Mouse (Mus musculus): ENCODE measurements around the gene Taar9. TPM values are rescaled to one million over a fixed set of nuclear protein-coding genes. Genes with fewer than 3 reads are reported as not detected.
"Not testable (repeated sequence)": the region's sequence is repeated elsewhere in the genome, so short reads cannot be mapped to it uniquely, and the experiment has no call there.

The Taar9 gene
- polyA plus RNA-seq, 1 experiment = not detected

DNA sequence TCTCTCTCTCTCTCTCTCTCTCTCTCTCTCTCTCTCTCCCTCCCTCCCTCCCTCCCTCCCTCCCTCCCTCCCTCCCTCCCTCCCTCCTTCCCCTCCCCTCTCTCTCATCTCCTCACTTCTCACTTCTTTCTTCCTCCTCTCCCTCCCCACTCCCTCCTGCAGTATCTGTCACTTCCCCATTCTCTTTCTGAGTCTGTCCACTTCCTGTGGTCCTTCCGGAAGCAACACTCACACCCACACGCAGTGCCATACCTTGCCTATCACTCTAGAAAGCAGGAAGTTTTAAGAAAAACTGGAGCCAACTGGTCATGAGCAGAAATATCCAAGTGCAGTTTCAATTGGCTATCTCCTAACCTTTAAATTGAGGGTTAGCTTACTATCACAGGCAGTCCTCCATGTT is 23.8 kb upstream of the Taar9 start:
- H3K4me1 ChIP-seq (ENCODE audit: control insufficient read depth, insufficient read depth, low read length) = no peaks in the 10 kb centered on the region; the same call in 1 of the 2 replicates
- TF ChIP-seq CTCF (IDR thresholded peaks at IDR 0.05; ENCODE audit: control insufficient read depth, insufficient read depth, low read length) = no peak
- no peak for TF ChIP-seq POLR2A (IDR thresholded peaks at IDR 0.05; ENCODE audit: borderline replicate concordance, control insufficient read depth, low read depth, low read length)
- H3K27ac ChIP-seq (ENCODE audit: control insufficient read depth, insufficient read depth, low read depth, low read length, poor library complexity) = no peak overlapping the region
- WGBS = 0% methylated on average over 2 of the region's 2 CpGs
- no peak overlapping the region for H3K4me3 ChIP-seq (replicated peaks; ENCODE audit: control insufficient read depth, low read depth, low read length)

DNA sequence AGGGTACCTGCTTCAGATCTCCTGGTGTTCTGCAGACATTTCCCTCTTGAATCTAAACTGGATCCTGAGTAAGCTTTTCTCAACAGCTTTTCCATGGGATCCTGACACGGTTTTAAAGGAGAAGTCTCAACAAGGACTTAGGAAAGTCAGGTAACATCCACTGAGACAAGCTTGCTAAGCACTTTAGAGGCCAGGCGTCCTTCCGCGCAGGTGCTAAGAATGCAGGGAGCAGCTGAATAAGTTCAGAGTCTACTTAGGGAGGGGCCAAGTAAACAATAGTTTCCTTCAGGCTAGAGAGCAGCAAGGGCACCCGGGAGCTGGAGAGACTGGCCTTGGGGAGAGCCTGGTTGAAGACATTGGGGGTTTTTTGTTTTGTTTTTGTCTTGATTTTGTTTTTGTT is 22.9 kb upstream of the Taar9 start:
- Histone ChIP-seq H3K4me3 (replicated peaks; ENCODE audit: control insufficient read depth, low read depth, low read length) (no peak overlapping the region), H3K4me1 (ENCODE audit: control insufficient read depth, insufficient read depth, low read length) (no peaks in the 10 kb centered on the region; the same call in 1 of the 2 replicates), H3K27ac (ENCODE audit: control insufficient read depth, insufficient read depth, low read depth, low read length, poor library complexity) (no peak overlapping the region)
- TF ChIP-seq POLR2A (IDR thresholded peaks at IDR 0.05; ENCODE audit: borderline replicate concordance, control insufficient read depth, low read depth, low read length) (no peak), CTCF (IDR thresholded peaks at IDR 0.05; ENCODE audit: control insufficient read depth, insufficient read depth, low read length) (no peak)
- 69% methylated on average over 5 of the region's 5 CpGs for WGBS

DNA sequence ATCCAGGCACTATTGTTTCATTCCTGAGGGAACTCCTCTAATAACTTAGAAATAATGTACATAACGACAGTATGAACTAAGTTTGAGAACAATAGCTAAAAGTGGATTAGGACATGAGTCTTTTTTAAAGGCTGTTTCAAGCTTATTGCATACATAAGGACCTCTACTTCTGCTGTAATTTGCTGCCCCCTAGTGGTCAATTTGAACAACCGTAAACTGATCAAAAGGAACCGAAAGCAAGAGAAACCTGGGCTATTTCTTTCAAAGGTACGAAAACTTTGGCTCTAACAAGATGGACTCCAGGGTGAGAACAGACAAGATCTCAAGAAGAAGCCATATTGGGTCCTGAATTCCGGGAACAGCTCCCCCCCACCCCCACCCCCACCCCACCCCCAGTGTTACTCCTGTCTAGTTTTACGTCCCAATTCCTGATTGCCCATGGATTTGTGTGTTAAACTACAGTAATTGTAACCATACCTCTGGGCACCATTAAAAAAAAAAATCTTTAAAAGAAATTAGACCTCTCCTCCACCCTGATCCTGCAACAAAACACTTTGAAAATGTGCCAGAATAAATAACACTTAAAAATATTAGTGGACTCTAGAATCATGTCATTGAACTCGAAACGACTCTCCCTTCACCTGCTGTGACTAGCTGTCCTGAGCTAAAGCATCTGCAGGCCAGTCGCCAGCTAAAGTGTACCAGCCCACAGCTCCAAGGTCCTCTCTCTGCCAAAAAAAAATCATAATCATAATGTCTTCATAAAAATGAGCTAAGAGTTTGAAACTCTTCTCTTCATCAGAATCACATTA is 22.3 kb upstream of the Taar9 start:
- 32% methylated on average over 9 of the region's 9 CpGs for WGBS
- Histone ChIP-seq H3K27ac (ENCODE audit: control insufficient read depth, insufficient read depth, low read depth, low read length, poor library complexity) (no peak overlapping the region), H3K4me3 (replicated peaks; ENCODE audit: control insufficient read depth, low read depth, low read length) (no peak overlapping the region)

DNA sequence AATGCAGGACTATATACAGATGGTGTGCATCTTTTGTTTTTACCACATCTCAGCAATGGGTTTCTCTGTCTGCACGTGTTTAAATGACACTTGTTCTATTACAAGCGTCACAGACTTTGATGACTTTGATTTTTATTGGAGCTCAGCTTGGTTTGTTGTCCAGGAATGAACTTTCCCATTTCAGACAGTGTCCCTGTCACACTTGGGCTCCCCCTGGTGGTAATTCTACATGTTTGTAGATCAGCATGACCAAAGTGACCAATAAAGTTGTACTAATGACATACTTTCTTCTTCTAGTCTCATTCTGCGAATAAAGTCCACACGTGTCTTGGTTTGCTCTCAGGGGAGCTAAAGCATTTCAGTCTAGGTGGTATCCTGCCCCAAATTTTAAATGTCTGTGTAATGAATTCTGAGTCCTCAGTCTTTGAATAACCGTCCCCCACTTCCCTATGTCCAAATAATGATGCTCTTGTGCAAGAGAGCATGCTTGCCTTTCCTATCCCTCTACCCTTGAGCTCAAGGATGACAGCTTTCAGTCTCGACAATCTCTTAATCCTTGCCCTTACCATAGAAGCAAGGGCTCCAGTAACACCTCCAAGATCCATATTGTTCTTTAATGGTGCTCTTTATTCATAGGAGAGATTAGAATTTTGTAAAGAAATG is 1.9 kb upstream of the Taar9 start:
- no peak overlapping the region for H3K4me3 ChIP-seq (replicated peaks; ENCODE audit: control insufficient read depth, low read depth, low read length)
- H3K4me1 ChIP-seq (ENCODE audit: control insufficient read depth, insufficient read depth, low read length) = no peaks in the 10 kb centered on the region
- WGBS = 28% methylated on average over 6 of the region's 6 CpGs
- no peak overlapping the region for H3K27ac ChIP-seq (ENCODE audit: control insufficient read depth, insufficient read depth, low read depth, low read length, poor library complexity)
- TF ChIP-seq POLR2A (IDR thresholded peaks at IDR 0.05; ENCODE audit: borderline replicate concordance, control insufficient read depth, low read depth, low read length) = no peak
- TF ChIP-seq CTCF (IDR thresholded peaks at IDR 0.05; ENCODE audit: control insufficient read depth, insufficient read depth, low read length) = no peak

More for the DNA sequence above, 22.3 kb upstream of the Taar9 start:
- no peak for TF ChIP-seq POLR2A (IDR thresholded peaks at IDR 0.05; ENCODE audit: borderline replicate concordance, control insufficient read depth, low read depth, low read length)
- TF ChIP-seq CTCF (IDR thresholded peaks at IDR 0.05; ENCODE audit: control insufficient read depth, insufficient read depth, low read length) = peak; percentile 31; the same call in 1 of the 2 replicates
- no peaks in the 10 kb centered on the region; the same call in 1 of the 2 replicates for H3K4me1 ChIP-seq (ENCODE audit: control insufficient read depth, insufficient read depth, low read length)

DNA sequence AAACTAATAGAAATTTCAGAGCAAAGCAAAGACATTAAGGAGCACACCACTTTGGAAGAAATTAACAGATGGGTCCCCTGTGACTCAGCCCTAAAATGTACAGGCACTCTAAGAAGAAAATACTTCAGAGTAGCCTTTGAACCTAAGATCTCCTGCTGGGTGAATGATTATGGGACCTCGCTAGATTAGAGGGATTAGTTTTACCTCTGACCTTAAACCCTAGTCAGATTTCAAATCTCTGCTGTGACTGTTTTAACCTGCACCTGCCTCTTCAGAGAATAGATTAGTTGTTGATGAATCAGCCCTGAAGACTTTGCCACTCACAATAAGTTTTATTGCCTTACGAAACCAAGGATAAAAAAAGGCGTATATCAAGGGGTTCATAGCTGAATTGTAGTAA is 1.1 kb downstream of the Taar9 start:
- WGBS = 79% methylated on average over 3 of the region's 3 CpGs
- TF ChIP-seq POLR2A (IDR thresholded peaks at IDR 0.05; ENCODE audit: borderline replicate concordance, control insufficient read depth, low read depth, low read length) (no peak), CTCF (IDR thresholded peaks at IDR 0.05; ENCODE audit: control insufficient read depth, insufficient read depth, low read length) (no peak)
- no peaks in the 10 kb centered on the region for H3K4me1 ChIP-seq (ENCODE audit: control insufficient read depth, insufficient read depth, low read length)
- no peak overlapping the region for H3K27ac ChIP-seq (ENCODE audit: control insufficient read depth, insufficient read depth, low read depth, low read length, poor library complexity)
- H3K4me3 ChIP-seq (replicated peaks; ENCODE audit: control insufficient read depth, low read depth, low read length) = no peak overlapping the region

GRCm38 (mm10) chr10:24107747-24108146 is 1.6 kb downstream of the Taar9 start:
- 19% methylated on average over 5 of the region's 5 CpGs for WGBS

DNA sequence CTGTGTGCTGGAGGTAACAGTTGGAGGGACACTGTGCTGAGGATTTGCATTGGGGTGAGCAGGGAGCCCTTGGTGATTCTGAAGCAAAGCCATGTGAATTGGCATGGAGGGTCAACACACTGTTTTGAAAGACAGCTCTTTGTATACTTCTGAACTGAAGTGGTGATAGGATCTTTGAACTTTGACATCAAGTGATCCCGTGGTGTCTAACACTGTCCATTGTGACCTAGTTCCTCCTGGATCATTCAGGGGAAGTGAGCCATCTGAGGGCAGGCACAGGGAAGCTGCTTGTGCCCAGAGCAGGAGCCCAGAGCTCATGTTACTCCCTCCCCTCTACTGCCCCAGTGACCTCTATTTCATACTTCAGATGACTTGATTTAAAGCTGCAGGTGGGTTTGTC is 6.0 kb downstream of the Taar9 start:
- not testable (repeated sequence) for H3K27ac ChIP-seq (ENCODE audit: control insufficient read depth, insufficient read depth, low read depth, low read length, poor library complexity); H3K4me1 ChIP-seq (ENCODE audit: control insufficient read depth, insufficient read depth, low read length); H3K4me3 ChIP-seq (replicated peaks; ENCODE audit: control insufficient read depth, low read depth, low read length)
- WGBS = 39% methylated on average over 1 of the region's 1 CpGs

More at GRCm38 (mm10) chr10:24107747-24108146, 1.6 kb downstream of the Taar9 start:
- no peak overlapping the region for H3K27ac ChIP-seq (ENCODE audit: control insufficient read depth, insufficient read depth, low read depth, low read length, poor library complexity)
- TF ChIP-seq CTCF (IDR thresholded peaks at IDR 0.05; ENCODE audit: control insufficient read depth, insufficient read depth, low read length) (no peak), POLR2A (IDR thresholded peaks at IDR 0.05; ENCODE audit: borderline replicate concordance, control insufficient read depth, low read depth, low read length) (no peak)
- H3K4me3 ChIP-seq (replicated peaks; ENCODE audit: control insufficient read depth, low read depth, low read length) = no peak overlapping the region
- no peaks in the 10 kb centered on the region for H3K4me1 ChIP-seq (ENCODE audit: control insufficient read depth, insufficient read depth, low read length)

GRCm38 (mm10) chr10:24101812-24102211 is 7.5 kb downstream of the Taar9 start, which contains the start of gene Taar8c:
Gene Taar8c, minus strand, starts transcription at chr10:24101912.
- not testable (repeated sequence) for H3K27ac ChIP-seq (ENCODE audit: control insufficient read depth, insufficient read depth, low read depth, low read length, poor library complexity); H3K4me3 ChIP-seq (replicated peaks; ENCODE audit: control insufficient read depth, low read depth, low read length); H3K4me1 ChIP-seq (ENCODE audit: control insufficient read depth, insufficient read depth, low read length)
- WGBS = 74% methylated on average over 1 of the region's 3 CpGs

- H3K4me3 ChIP-seq (replicated peaks; ENCODE audit: control insufficient read depth, low read depth, low read length); H3K27ac ChIP-seq (ENCODE audit: control insufficient read depth, insufficient read depth, low read depth, low read length, poor library complexity); H3K4me1 ChIP-seq (ENCODE audit: control insufficient read depth, insufficient read depth, low read length): not testable (repeated sequence)
- 66% methylated on average over 2 of the region's 2 CpGs for WGBS
Observed at GRCm38 (mm10) chr10:24097010-24097409, 12.3 kb downstream of the Taar9 start.
